Mouse (Mus musculus) MEL (cell line): ENCODE measurements around the gene Med4. TPM values are rescaled to one million over a fixed set of nuclear protein-coding genes. Genes with fewer than 3 reads are reported as not detected.

Experiments used
- DNase-seq: peaks from one replicate; pipeline ENCODE4 v3.0.0; 2011; ENCODE audit warnings: low read depth, low spot score
- H3K27ac ChIP-seq: 2 replicates; pipeline ENCODE4 v1.5.1; 2012; ENCODE audit warnings: low read depth, mild to moderate bottlenecking, control low read depth, low read length, moderate library complexity; ENCODE audit not compliant: control insufficient read depth
- H3K27me3 ChIP-seq, 2 experiments: fragments of 150-350 bp in 1 of 2; sonication (generic) in 1 of 2; 2 replicates each; pipeline ENCODE4 v1.6.1; 2012; ENCODE audit warnings: low read length in 2 of 2, mild to moderate bottlenecking in 2 of 2, improper control_type of control experiment in 1 of 2, moderate library complexity in 1 of 2; ENCODE audit not compliant: insufficient read depth in 2 of 2, control insufficient read depth in 1 of 2
- H3K36me3 ChIP-seq, 2 experiments: 2 replicates each; pipeline ENCODE4 v1.6.1; 2012 to 2014; ENCODE audit warnings: low read length in 2 of 2, improper control_type of control experiment in 1 of 2, inconsistent platforms in 1 of 2, mild to moderate bottlenecking in 1 of 2; ENCODE audit not compliant: insufficient read depth in 2 of 2, control insufficient read depth in 1 of 2
- H3K4me1 ChIP-seq, 2 experiments: fragments of 150-350 bp in 1 of 2; sonication (generic) in 1 of 2; 2 replicates each; pipeline ENCODE4 v1.6.1; 2012; ENCODE audit warnings: low read length in 2 of 2, improper control_type of control experiment in 1 of 2, mild to moderate bottlenecking in 1 of 2; ENCODE audit not compliant: insufficient read depth in 2 of 2, control insufficient read depth in 1 of 2
- H3K4me3 ChIP-seq, 2 experiments: fragments of 150-350 bp in 1 of 2; sonication (generic) in 1 of 2; 2 replicates each; pipeline ENCODE4 v1.5.1; 2012; ENCODE audit warnings: low read depth in 2 of 2, low read length in 2 of 2, mild to moderate bottlenecking in 2 of 2, moderate library complexity in 2 of 2, control low read depth in 1 of 2, improper control_type of control experiment in 1 of 2; ENCODE audit not compliant: control insufficient read depth in 1 of 2, insufficient read depth in 1 of 2
- H3K79me2 ChIP-seq: 2 replicates; pipeline ENCODE4 v1.6.1; 2012; ENCODE audit warnings: mild to moderate bottlenecking, low read length, moderate library complexity; ENCODE audit not compliant: control insufficient read depth, poor library complexity, insufficient read depth
- H3K9ac ChIP-seq: 2 replicates; pipeline ENCODE4 v1.6.1; 2012; ENCODE audit warnings: low read depth, mild to moderate bottlenecking, control low read depth, low read length, moderate library complexity; ENCODE audit not compliant: control insufficient read depth, poor library complexity, severe bottlenecking
- H3K9me3 ChIP-seq: fragments of 150-350 bp; sonication (generic); replicated peaks from 2 replicates; pipeline ENCODE4 v1.6.1; 2012; ENCODE audit warnings: mild to moderate bottlenecking, low read length, improper control_type of control experiment, moderate library complexity; ENCODE audit not compliant: insufficient read depth
- CHD1 ChIP-seq: IDR thresholded peaks from 2 replicates; pipeline ENCODE4 v1.6.1; 2012; ENCODE audit warnings: low read depth, mild to moderate bottlenecking, inconsistent platforms, low read length, improper control_type of control experiment
- GATA1 ChIP-seq: IDR thresholded peaks from 2 replicates; pipeline ENCODE4 v1.6.1; 2011; ENCODE audit warnings: low read depth, low read length, improper control_type of control experiment
- MEF2A ChIP-seq: IDR thresholded peaks from 2 replicates; pipeline ENCODE4 v1.6.1; 2014; ENCODE audit warnings: low read depth, mild to moderate bottlenecking, inconsistent platforms, low read length, improper control_type of control experiment; ENCODE audit not compliant: poor library complexity, insufficient replicate concordance, severe bottlenecking; ENCODE audit errors: extremely low read depth
- NELFE ChIP-seq: IDR thresholded peaks from 2 replicates; pipeline ENCODE4 v1.6.1; 2011; ENCODE audit warnings: low read depth, low read length, improper control_type of control experiment
- POLR2A ChIP-seq, 2 experiments: IDR thresholded peaks; 2 replicates each; pipeline ENCODE4 v1.6.1; 2011 to 2012; ENCODE audit warnings: low read length in 2 of 2, mild to moderate bottlenecking in 2 of 2, control low read depth in 1 of 2, improper control_type of control experiment in 1 of 2, low read depth in 1 of 2, moderate library complexity in 1 of 2; ENCODE audit not compliant: control insufficient read depth in 1 of 2, insufficient read depth in 1 of 2, poor library complexity in 1 of 2
- TAL1 ChIP-seq: IDR thresholded peaks from 2 replicates; pipeline ENCODE4 v1.6.1; 2012; ENCODE audit warnings: mild to moderate bottlenecking, inconsistent platforms, low read length, moderate library complexity, mixed read lengths
- polyA plus RNA-seq, 2 experiments: library from polyadenylated mRNA; stranded (reverse) in 1 of 2; unstranded in 1 of 2; fragments of >175 nt in 1 of 2; fragments of >200 nt in 1 of 2; gene quantifications; 2 replicates each; pipeline versions ENCODE4 v1.2.1 to v1.2.4; 2012; ENCODE audit warnings: low replicate concordance in 2 of 2, low read depth in 1 of 2; ENCODE audit not compliant: insufficient read length in 2 of 2, insufficient read depth in 1 of 2, missing spikeins in 1 of 2
- total RNA-seq: library from RNA; depleted of rRNA; stranded (reverse); fragments of 300-350 nt; gene quantifications from 2 replicates; pipeline ENCODE4 v1.2.3, GENCODE M21; 2012; rRNA removed

The Med4 gene
- total and polyA plus RNA-seq, 3 experiments: 62.2 to 69.2 TPM; not detected in 1

DNA sequence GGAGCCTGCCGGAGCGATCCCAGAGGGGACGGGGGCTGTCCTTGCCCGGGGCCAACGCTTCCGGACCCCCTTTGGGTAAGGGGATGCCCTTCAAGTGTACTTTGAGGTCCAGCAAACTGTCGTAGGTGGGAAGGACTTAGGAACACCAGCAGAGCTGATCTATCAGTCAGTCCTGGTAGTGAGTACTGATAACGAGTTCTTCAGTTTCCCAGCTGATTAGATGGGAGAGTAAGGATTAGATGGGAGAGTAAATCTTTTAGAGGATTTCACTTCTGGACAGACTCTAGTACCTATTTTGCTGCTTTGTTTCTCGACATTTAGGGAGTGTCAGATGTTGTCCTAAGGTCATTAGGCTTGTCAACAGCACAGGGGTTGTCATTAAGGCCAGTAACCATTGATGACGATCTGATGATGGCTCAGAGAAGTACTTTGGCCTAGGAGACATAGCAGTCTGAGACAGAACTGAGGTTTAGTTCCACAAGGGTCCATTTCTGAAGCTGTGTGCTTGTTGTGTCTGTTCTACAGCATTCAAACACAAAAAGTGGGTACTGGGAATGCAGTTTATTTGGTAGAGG lies 43.4 kb downstream of the Med4 start:
- H3K4me1 ChIP-seq: peaks cover 9 to 15% of the 10 kb centered on the region in 2 experiments
- TF ChIP-seq CHD1: no peak
- no peak for TF ChIP-seq NELFE
- TF ChIP-seq GATA1: peak; percentile 67
- TF ChIP-seq POLR2A (IDR thresholded peaks at IDR 0.05; ENCODE audit: control insufficient read depth in 1 of 2, insufficient read depth in 1 of 2, low read depth in 1 of 2, low read length in 2 of 2, poor library complexity in 1 of 2): 0 out of 4 replicates have a peak, but pooled peaks of 1 of the 2 experiments have one; percentile 2
- no peak for TF ChIP-seq TAL1
- TF ChIP-seq MEF2A: no peak

More for the DNA sequence above, 43.4 kb downstream of the Med4 start:
- Histone ChIP-seq H3K9ac (peak overlapping the region; percentile 90), H3K4me3 (peak overlapping the region; percentile 88 to 95), H3K27ac (no peak overlapping the region), H3K36me3 (peaks cover 0 to 10% of the 10 kb centered on the region in 2 experiments; a peak in 2 of 4 replicates), H3K9me3 (no peaks in the 10 kb centered on the region), H3K27me3 (no peaks in the 10 kb centered on the region), H3K79me2 (peaks cover 16% of the 10 kb centered on the region)
- peak; percentile 32 for DNase-seq

Other genes with a start within 250 kb of the Med4 start
- 6.3 and 7.8 TPM in 2 replicates for gene Rb1, start 184.2 kb upstream of the Med4 start, total RNA-seq
- gene Rb1, start 184.2 kb upstream of the Med4 start, polyA plus RNA-seq: 10 to 100 TPM in 1 of 2 experiments, not detected in 1; 13.2 TPM
- 54.0 and 56.3 TPM in 2 replicates for gene Itm2b, start 124.7 kb upstream of the Med4 start, total RNA-seq
- gene Itm2b, start 124.7 kb upstream of the Med4 start, polyA plus RNA-seq: 100 to 1,000 TPM; 101 to 312 TPM
- 59.4 and 63.0 TPM in 2 replicates for gene Sucla2, start 15.3 kb downstream of the Med4 start, total RNA-seq
- 10 to 100 TPM; 61.6 to 65.5 TPM for gene Sucla2, start 15.3 kb downstream of the Med4 start, polyA plus RNA-seq
- gene Nudt15, start 38.2 kb downstream of the Med4 start, total RNA-seq: 8.4 and 8.8 TPM in 2 replicates
- 10 to 100 TPM in 1 of 2 experiments, not detected in 1; 12.3 TPM for gene Nudt15, start 38.2 kb downstream of the Med4 start, polyA plus RNA-seq
- not detected in 2 replicates for gene Gm21750, start 151.2 kb downstream of the Med4 start, total RNA-seq
- gene Gm21750, start 151.2 kb downstream of the Med4 start, polyA plus RNA-seq: not detected